23 mouse cellular contexts compared by ENCODE assay signal in the genomic region with DNA sequence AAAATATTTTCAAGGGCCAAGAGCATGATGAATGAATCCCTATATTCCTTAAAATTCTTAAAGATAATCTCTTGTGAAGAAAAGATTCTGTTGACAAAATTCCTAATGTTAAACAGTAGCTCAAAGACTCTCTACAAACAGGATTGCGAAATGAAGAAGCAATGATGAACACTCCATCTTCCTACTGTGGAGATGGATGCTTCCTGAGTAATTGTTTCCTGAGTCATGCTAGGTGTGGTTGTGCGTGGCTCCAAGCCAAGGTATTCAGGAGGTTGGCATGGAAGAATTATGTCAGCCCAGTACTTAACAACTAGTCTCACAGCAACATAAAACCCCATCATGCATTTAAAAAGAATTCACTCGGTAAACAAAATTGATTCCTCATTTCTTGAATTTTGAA.
A peak's percentile ranks its signal among the peaks of the same experiment; 100 is the strongest.
DNase-seq lines count a peak whose midpoint lies in the region; ATAC-seq and TF ChIP-seq lines count a peak whose summit lies in the region.
"Had no signal": no experiment of that assay in that cellular context is flagged by ENCODE, and none has a peak within 500 bp of the region (broad histone marks: within the 10 kb centered on the region; RNA-seq: fewer than 3 reads in every experiment).

No protein-coding gene starts in this region.

- H3K36me3 ChIP-seq in kidney, postnatal 0 days (ENCODE audit: insufficient read depth, low read length), result no peaks in the 10 kb centered on the region
- no peaks in the 10 kb centered on the region for H3K36me3 ChIP-seq in kidney, embryonic 14.5 days (ENCODE audit: control insufficient read depth, insufficient read depth, low read length)
- H3K36me3 ChIP-seq in midbrain, embryonic 16.5 days (ENCODE audit: control insufficient read depth, insufficient read depth, low read length), result no peaks in the 10 kb centered on the region
- H3K36me3 ChIP-seq: embryonic facial prominence, embryonic 15.5 days; hindbrain, embryonic 12.5 days; limb, embryonic 12.5 days; liver, embryonic 12.5 days; midbrain, embryonic 12.5 days had no signal

- no peaks in the 10 kb centered on the region for H3K9me3 ChIP-seq in kidney, postnatal 0 days (replicated peaks; ENCODE audit: low read length)
- H3K9me3 ChIP-seq in kidney, embryonic 14.5 days (ENCODE audit: control insufficient read depth, low read length), result no peaks in the 10 kb centered on the region
- H3K9me3 ChIP-seq in midbrain, embryonic 16.5 days (replicated peaks; ENCODE audit: control insufficient read depth, low read length, poor library complexity, severe bottlenecking), result no peaks in the 10 kb centered on the region
- H3K9me3 ChIP-seq: embryonic facial prominence, embryonic 15.5 days; hindbrain, embryonic 12.5 days; limb, embryonic 12.5 days; liver, embryonic 12.5 days; midbrain, embryonic 12.5 days had no signal

- ATAC-seq in kidney, postnatal 0 days (replicated peaks; ENCODE audit: low FRiP score, low read depth), result no peak
- no peak for ATAC-seq in kidney, embryonic 14.5 days (ENCODE audit: low FRiP score, low TSS enrichment)
- no peak for ATAC-seq in midbrain, embryonic 16.5 days
- ATAC-seq: forebrain, embryonic 14.5 days; intestine, postnatal 0 days; liver, embryonic 12.5 days had no signal

- H3K4me1 ChIP-seq in kidney, postnatal 0 days (replicated peaks; ENCODE audit: insufficient read depth, low read length), result no peaks in the 10 kb centered on the region
- no peaks in the 10 kb centered on the region for H3K4me1 ChIP-seq in kidney, embryonic 14.5 days (ENCODE audit: control insufficient read depth, insufficient read depth, low read length)
- no peaks in the 10 kb centered on the region for H3K4me1 ChIP-seq in midbrain, embryonic 16.5 days (ENCODE audit: control insufficient read depth, insufficient read depth, low read length)
- H3K4me1 ChIP-seq: embryonic facial prominence, embryonic 15.5 days; hindbrain, embryonic 12.5 days; limb, embryonic 12.5 days; liver, embryonic 12.5 days; midbrain, embryonic 12.5 days had no signal

- 73% methylated on average over 3 of the region's 3 CpGs for WGBS in kidney, postnatal 0 days
- 80% methylated on average over 3 of the region's 3 CpGs for WGBS in kidney, embryonic 14.5 days
- WGBS in midbrain, embryonic 16.5 days, result 88% methylated on average over 3 of the region's 3 CpGs

- TF ChIP-seq CTCF in kidney, postnatal 0 days (IDR thresholded peaks at IDR 0.05; ENCODE audit: low read depth), result no peak

- H3K9ac ChIP-seq in kidney, postnatal 0 days (ENCODE audit: low read depth, low read length), result no peak overlapping the region
- no peak overlapping the region for H3K9ac ChIP-seq in kidney, embryonic 14.5 days (ENCODE audit: low read depth, low read length)
- no peak overlapping the region for H3K9ac ChIP-seq in midbrain, embryonic 16.5 days (ENCODE audit: low read depth, low read length)
- H3K9ac ChIP-seq: embryonic facial prominence, embryonic 15.5 days; hindbrain, embryonic 12.5 days; limb, embryonic 12.5 days; liver, embryonic 12.5 days; midbrain, embryonic 12.5 days had no signal

- no peaks in the 10 kb centered on the region for H3K27me3 ChIP-seq in kidney, postnatal 0 days (ENCODE audit: insufficient read depth, low read length)
- no peaks in the 10 kb centered on the region for H3K27me3 ChIP-seq in kidney, embryonic 14.5 days (ENCODE audit: control insufficient read depth, insufficient read depth, low read length)
- H3K27me3 ChIP-seq in midbrain, embryonic 16.5 days (ENCODE audit: control insufficient read depth, insufficient read depth, low read depth, low read length), result no peaks in the 10 kb centered on the region
- H3K27me3 ChIP-seq: embryonic facial prominence, embryonic 15.5 days; limb, embryonic 12.5 days; liver, embryonic 12.5 days; midbrain, embryonic 12.5 days had no signal

- DNase-seq in adrenal gland, postnatal 36 days, result peak; percentile 4 to 6
- no peak for DNase-seq in adrenal gland, adult 18-20 months (ENCODE audit: low spot score in 2 of 2)
- DNase-seq in kidney, postnatal 0 days (ENCODE audit: low spot score), result peak; percentile 12
- peak; percentile 21 for DNase-seq in kidney, postnatal 10 days
- DNase-seq in frontal cortex, postnatal 36 days (ENCODE audit: low spot score in 2 of 2), result no peak
- DNase-seq: cerebellum, adult 2 months; gastrocnemius, postnatal 14 days; lung, adult 18-20 months; lung, postnatal 14 days; right cerebral cortex, postnatal 14 days; thymus, adult 2 months; thymus, postnatal 4 days had no signal

- no peak overlapping the region for H3K4me2 ChIP-seq in kidney, postnatal 0 days (ENCODE audit: low read length)
- no peak overlapping the region for H3K4me2 ChIP-seq in kidney, embryonic 14.5 days (replicated peaks; ENCODE audit: low read depth, low read length)
- H3K4me2 ChIP-seq in midbrain, embryonic 16.5 days (ENCODE audit: low read length), result no peak overlapping the region
- H3K4me2 ChIP-seq: embryonic facial prominence, embryonic 15.5 days; hindbrain, embryonic 12.5 days; limb, embryonic 12.5 days; liver, embryonic 12.5 days; midbrain, embryonic 12.5 days had no signal

- H3K4me3 ChIP-seq in kidney, postnatal 0 days (replicated peaks; ENCODE audit: low read depth, low read length), result no peak overlapping the region
- H3K4me3 ChIP-seq in kidney, embryonic 14.5 days (ENCODE audit: low read length), result no peak overlapping the region
- no peak overlapping the region for H3K4me3 ChIP-seq in midbrain, embryonic 16.5 days (ENCODE audit: low read depth, low read length)
- H3K4me3 ChIP-seq: embryonic facial prominence, embryonic 15.5 days; hindbrain, embryonic 12.5 days; layer of hippocampus, adult 2 months; limb, embryonic 12.5 days; liver, embryonic 12.5 days; midbrain, embryonic 12.5 days had no signal

- no peak overlapping the region for H3K27ac ChIP-seq in kidney, postnatal 0 days
- no peak overlapping the region for H3K27ac ChIP-seq in kidney, embryonic 14.5 days (ENCODE audit: low read depth, low read length)
- no peak overlapping the region for H3K27ac ChIP-seq in midbrain, embryonic 16.5 days (ENCODE audit: low read length)
- H3K27ac ChIP-seq: embryonic facial prominence, embryonic 15.5 days; hindbrain, embryonic 12.5 days; layer of hippocampus, adult 2 months; limb, embryonic 12.5 days; liver, embryonic 12.5 days; midbrain, embryonic 12.5 days; stomach, postnatal 0 days had no signal

Comparison
In these comparisons a context has a peak if more than half of its experiments do, and no peak if none do; other contexts are left out.
1. DNase-seq: peak in adrenal gland, postnatal 36 days (2 of 2), kidney, postnatal 0 days (single experiment) and kidney, postnatal 10 days (single experiment); none in adrenal gland, adult 18-20 months (0 of 2) and frontal cortex, postnatal 36 days (0 of 2).